Mouse (Mus musculus) G1E (cell line): ENCODE results near the gene Ppfia1. TPM values are rescaled to one million over a fixed set of nuclear protein-coding genes. Genes with fewer than 3 reads are reported as not detected.

ENCODE experiments used
- ATAC-seq: 2 replicates; pipeline ENCODE4 v1.8.0; 2016; ENCODE audit warnings: mild to moderate bottlenecking; ENCODE audit not compliant: insufficient number of reproducible peaks, poor library complexity, low FRiP score, severe bottlenecking; ENCODE audit errors: extremely low read depth
- DNase-seq: peaks from one replicate; pipeline ENCODE4 v3.0.0; 2012; ENCODE audit warnings: low spot score
- H3K27me3 ChIP-seq: 2 replicates; pipeline ENCODE4 v1.6.1; 2012; ENCODE audit warnings: mild to moderate bottlenecking, low read length, inconsistent platforms; ENCODE audit not compliant: insufficient read depth
- H3K36me3 ChIP-seq: replicated peaks from 2 replicates; pipeline ENCODE3; 2012; ENCODE audit warnings: mild to moderate bottlenecking, inconsistent platforms
- H3K4me1 ChIP-seq: 2 replicates; pipeline ENCODE4 v1.6.1; 2012; ENCODE audit warnings: low read depth, low read length, inconsistent platforms, mixed read lengths; ENCODE audit not compliant: insufficient read depth
- H3K4me3 ChIP-seq: 2 replicates; pipeline ENCODE4 v1.5.1; 2012; ENCODE audit warnings: low read depth, mild to moderate bottlenecking, inconsistent platforms, low read length, moderate library complexity, mixed read lengths
- H3K9me3 ChIP-seq: replicated peaks from 2 replicates; pipeline ENCODE4 v1.6.1; 2012; ENCODE audit warnings: inconsistent platforms
- CTCF ChIP-seq: IDR thresholded peaks from 2 replicates; pipeline ENCODE4 v1.5.1; 2012; ENCODE audit warnings: low read depth, low read length, inconsistent platforms, mixed read lengths
- GATA1 ChIP-seq: IDR thresholded peaks from 2 replicates; pipeline ENCODE4 v1.6.1; 2012; ENCODE audit warnings: borderline replicate concordance, low read length, inconsistent platforms, mixed read lengths
- GATA2 ChIP-seq: IDR thresholded peaks from 2 replicates; pipeline ENCODE4 v1.6.1; 2012; ENCODE audit warnings: low read depth, low read length, inconsistent platforms, borderline replicate concordance
- POLR2AphosphoS5 ChIP-seq: IDR thresholded peaks from 2 replicates; pipeline ENCODE4 v1.6.1; 2012; ENCODE audit warnings: low read depth, low read length, inconsistent platforms; ENCODE audit not compliant: insufficient replicate concordance
- TAL1 ChIP-seq: conservative IDR thresholded peaks from 2 replicates; pipeline ENCODE4 v1.6.1; 2012; ENCODE audit warnings: low read depth, low read length, inconsistent platforms, mixed read lengths
- polyA plus RNA-seq: library from polyadenylated mRNA; stranded (reverse); fragments of >175 nt; gene quantifications from 2 replicates; pipeline ENCODE4 v1.2.3, GENCODE M21; 2012
- total RNA-seq, 2 experiments: library from RNA; stranded (forward) in 1 of 2; stranded (reverse) in 1 of 2; fragments of 200-1000 nt in 1 of 2; fragments of >200 nt in 1 of 2; fragmentation: Nextera tagmentation in 1 of 2; gene quantifications; 2 replicates each; pipeline ENCODE4 v1.2.3; 2014 to 2017

The Ppfia1 gene
- total and polyA plus RNA-seq, 3 experiments: 62.3 to 103 (median 68.1) TPM

- Histone ChIP-seq H3K4me1 (peaks cover 76% of the 10 kb centered on the region), H3K27me3 (no peaks in the 10 kb centered on the region), H3K9me3 (no peaks in the 10 kb centered on the region), H3K4me3 (no peak overlapping the region), H3K36me3 (peaks cover 53% of the 10 kb centered on the region)
- TF ChIP-seq GATA1: no peak
- no peak for TF ChIP-seq POLR2AphosphoS5
- TF ChIP-seq CTCF: no peak
- no peak for TF ChIP-seq GATA2
- TF ChIP-seq TAL1: no peak
- no peak for DNase-seq
- no peak for ATAC-seq
Measured at GRCm38 (mm10) chr7:144527723-144528221, 25.8 kb downstream of the Ppfia1 start.

DNA sequence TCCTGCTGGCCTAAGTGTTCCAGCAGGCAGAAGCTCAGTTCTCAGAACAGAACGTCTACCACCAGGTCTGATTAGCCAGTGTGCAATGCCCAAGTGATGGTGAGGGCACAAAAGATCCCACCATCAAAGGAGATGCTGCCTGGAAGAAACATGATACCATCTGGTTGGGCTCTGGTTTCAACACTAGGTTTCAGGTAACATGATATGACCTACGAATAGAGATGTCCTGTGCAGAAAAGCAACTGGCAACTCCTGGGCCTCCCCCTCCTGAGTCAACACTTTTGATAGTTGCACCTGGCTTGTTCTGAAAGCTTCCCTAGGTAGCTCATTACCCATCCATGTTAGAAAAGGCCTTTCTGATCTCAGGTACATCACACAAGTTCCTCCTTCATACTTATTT lies 26.9 kb downstream of the Ppfia1 start:
- TF ChIP-seq CTCF: no peak
- no peak for TF ChIP-seq GATA2
- TF ChIP-seq TAL1: no peak
- TF ChIP-seq GATA1: no peak
- no peak for TF ChIP-seq POLR2AphosphoS5
- Histone ChIP-seq H3K9me3 (no peaks in the 10 kb centered on the region), H3K36me3 (peaks cover 49% of the 10 kb centered on the region), H3K4me1 (peaks cover 76% of the 10 kb centered on the region), H3K4me3 (no peak overlapping the region), H3K27me3 (no peaks in the 10 kb centered on the region)
- DNase-seq (no peak), ATAC-seq (no peak)

DNA sequence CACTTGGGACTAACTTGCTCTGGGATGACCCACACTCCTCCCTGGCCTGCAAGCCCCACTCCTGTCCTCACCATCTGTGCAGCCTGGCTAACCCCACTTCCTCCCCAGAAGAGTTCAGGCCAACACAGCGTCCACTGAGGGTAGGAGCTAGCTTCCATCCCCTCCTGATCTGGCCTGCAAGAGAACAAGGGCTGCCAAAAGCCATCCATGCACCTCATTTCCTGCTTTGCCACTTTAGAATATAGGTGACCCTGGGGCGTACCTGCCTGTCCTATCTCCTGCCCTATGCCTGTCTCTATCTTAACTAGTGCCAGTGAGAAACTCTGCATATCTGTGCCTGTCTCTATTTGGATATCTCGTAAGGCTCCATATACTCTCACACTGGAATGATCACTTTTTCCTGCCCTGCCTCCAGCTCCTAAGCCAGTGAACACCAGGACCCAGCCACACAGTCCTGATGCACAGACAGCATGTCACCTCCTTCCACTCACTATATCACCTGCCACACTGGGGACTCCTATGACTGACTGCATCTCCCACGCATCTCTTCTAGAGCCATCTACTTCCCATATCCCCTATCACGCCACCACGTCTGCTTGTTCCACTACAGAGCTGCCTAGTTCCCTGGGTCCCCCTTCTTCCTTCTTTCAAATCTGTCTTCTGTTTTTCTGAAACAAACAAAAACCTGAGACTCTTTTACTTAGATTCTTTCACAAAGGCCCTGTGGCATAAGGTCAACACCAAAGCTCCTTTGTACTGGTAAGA lies 28.9 kb downstream of the Ppfia1 start:
- TF ChIP-seq CTCF (no peak), TAL1 (no peak), GATA1 (no peak), GATA2 (no peak), POLR2AphosphoS5 (no peak)
- peaks cover 54% of the 10 kb centered on the region for H3K36me3 ChIP-seq
- no peaks in the 10 kb centered on the region for H3K9me3 ChIP-seq
- ATAC-seq (no peak), DNase-seq (peak; percentile 18)
- no peaks in the 10 kb centered on the region for H3K27me3 ChIP-seq
- peak overlapping the region; percentile 64; the same call in 1 of the 2 replicates for H3K4me3 ChIP-seq
- peaks cover 71% of the 10 kb centered on the region for H3K4me1 ChIP-seq

DNA sequence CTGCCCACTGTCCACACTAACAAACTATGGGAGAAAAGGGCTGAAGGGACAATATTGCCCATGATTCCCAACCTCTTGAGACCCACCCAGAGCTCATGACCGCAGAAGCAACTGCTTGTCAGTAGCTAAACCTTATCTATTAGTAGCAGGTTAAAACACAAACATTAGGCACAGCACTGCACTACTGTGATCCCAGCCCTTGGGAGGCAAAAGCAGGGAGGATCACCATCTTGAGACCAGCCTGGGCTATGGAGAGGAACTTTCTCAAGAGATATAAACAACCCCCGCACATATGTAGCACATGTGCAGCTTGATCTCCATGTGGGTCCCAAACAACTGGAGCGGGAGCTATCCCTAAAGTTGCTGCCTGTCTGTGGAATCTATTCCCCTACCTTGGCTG lies 30.1 kb downstream of the Ppfia1 start:
- DNase-seq: peak; percentile 61

GRCm38 (mm10) chr7:144521927-144522326 lies 31.6 kb downstream of the Ppfia1 start:
- H3K4me3 ChIP-seq: no peak overlapping the region
- no peaks in the 10 kb centered on the region for H3K9me3 ChIP-seq
- TF ChIP-seq POLR2AphosphoS5 (no peak), GATA1 (no peak), CTCF (no peak), TAL1 (no peak), GATA2 (no peak)
- ATAC-seq: no peak
- H3K4me1 ChIP-seq: peaks cover 55% of the 10 kb centered on the region
- no peak for DNase-seq
- no peaks in the 10 kb centered on the region for H3K27me3 ChIP-seq
- H3K36me3 ChIP-seq: peaks cover 57% of the 10 kb centered on the region

More for the DNA sequence above, 30.1 kb downstream of the Ppfia1 start:
- TF ChIP-seq GATA2: 0 out of 2 replicates have a peak, but pooled peaks have one; percentile 64
- no peak for TF ChIP-seq POLR2AphosphoS5
- TF ChIP-seq TAL1: peak; percentile 94
- TF ChIP-seq GATA1: no peak
- TF ChIP-seq CTCF: no peak
- Histone ChIP-seq H3K9me3 (no peaks in the 10 kb centered on the region), H3K4me3 (peak overlapping the region; percentile 15; the same call in 1 of the 2 replicates), H3K4me1 (peaks cover 67% of the 10 kb centered on the region), H3K27me3 (no peaks in the 10 kb centered on the region), H3K36me3 (peaks cover 59% of the 10 kb centered on the region)
- peak; percentile 94 for ATAC-seq

DNA sequence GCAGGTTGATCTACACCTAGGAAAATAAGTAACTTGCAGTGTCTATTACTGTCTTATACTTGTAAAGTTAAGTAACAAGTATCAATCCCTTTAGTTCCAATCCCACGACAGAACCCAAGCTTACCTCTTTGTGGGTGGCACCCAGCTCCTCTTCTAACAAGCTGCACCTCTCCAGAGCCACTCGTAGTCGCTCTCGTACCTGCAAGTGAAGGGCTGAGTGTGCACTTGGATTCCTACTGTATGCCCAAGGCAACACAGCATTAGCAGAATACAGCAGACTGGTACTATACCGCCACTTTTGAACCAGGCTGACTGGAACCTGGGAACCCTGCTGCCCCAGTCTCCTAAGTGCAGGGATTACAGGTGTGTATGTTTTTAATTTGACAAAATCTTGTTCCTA lies 33.7 kb downstream of the Ppfia1 start:
- no peaks in the 10 kb centered on the region for H3K9me3 ChIP-seq
- no peak overlapping the region for H3K4me3 ChIP-seq
- ATAC-seq (no peak), DNase-seq (no peak)
- peaks cover 66% of the 10 kb centered on the region for H3K36me3 ChIP-seq
- peaks cover 40% of the 10 kb centered on the region for H3K4me1 ChIP-seq
- no peak for TF ChIP-seq GATA1
- TF ChIP-seq TAL1: no peak
- TF ChIP-seq CTCF: no peak
- TF ChIP-seq GATA2: no peak
- TF ChIP-seq POLR2AphosphoS5: no peak
- no peaks in the 10 kb centered on the region for H3K27me3 ChIP-seq
